Mouse (Mus musculus): ENCODE measurements around the gene Lrrfip1.

The Lrrfip1 gene

DNA sequence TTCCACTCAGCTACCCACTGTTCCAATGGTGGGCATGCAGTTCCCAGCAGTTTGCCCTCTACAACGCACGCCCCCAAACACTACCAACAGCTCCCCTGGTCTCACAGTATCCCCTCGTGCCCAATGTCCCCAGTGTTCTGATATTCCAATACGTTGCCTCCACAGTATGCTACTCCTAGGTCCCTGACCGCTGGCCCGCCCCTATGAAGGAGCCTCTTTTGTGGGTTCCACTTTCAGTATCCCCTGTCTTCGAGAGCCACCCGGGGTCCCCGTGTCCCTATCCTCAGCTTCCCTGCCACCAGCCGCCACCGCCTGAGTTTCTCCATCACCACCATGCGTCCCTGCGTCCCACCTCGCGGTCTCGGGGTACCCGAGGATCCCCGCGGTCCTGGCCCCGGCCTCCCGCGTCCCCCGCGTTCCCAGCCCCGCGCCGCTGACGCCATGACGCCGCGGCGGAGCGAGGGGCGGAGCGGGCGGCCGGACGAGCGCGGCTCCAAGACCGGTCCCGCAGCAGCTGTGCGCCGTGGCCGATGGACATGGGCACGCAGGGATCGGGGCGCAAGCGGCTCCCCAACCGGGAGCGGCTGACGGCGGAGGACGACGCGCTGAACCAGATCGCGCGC is at the start of gene Lrrfip1:
Lrrfip1 (plus strand) TSS at position 470 of the 623 bp plus-strand sequence.
- DNase-seq (ENCODE audit: low read depth, low spot score), result peak; percentile 31

DNA sequence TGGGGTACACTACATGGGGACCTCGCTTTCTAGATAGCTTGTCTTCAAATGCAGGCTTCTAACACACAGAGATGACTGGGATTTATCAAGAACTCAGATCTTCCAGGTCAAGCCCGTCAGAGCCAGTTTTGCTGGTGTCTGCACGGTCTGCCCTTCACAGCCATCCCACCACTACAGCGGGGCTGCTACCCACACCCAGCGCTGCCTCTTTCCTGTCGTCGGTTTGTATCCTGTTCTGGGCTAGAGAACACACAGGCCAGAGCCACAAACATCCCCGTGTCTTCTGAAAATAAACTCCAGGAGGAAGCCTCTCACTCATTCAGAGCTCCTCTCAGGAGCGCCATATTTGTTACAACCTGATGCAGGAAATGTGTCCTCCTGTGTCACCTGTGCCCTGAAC is 49.2 kb upstream of the Lrrfip1 start:
- no peak for DNase-seq (ENCODE audit: low read depth, low spot score)

DNA sequence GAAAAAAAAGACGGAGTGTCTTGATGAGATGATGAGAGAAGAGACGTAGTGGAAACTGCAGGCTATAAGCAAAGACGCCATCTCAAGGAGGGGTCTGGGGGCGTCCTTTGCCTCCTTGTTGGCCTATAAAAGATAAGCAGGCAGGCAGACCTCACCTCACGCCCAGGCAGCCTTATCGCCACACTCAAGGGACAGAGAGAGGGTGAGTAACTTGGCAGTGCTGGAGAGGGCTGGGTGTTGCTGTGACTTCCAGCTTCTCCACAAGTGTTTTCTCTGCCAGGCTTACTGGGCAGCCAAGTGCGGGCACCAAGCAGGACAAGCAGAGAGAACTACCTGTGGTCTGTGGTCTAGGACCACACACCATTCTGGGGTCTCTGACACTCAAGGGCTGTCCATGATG is 46.9 kb upstream of the Lrrfip1 start:
- no peak for DNase-seq (ENCODE audit: low read depth, low spot score)

DNA sequence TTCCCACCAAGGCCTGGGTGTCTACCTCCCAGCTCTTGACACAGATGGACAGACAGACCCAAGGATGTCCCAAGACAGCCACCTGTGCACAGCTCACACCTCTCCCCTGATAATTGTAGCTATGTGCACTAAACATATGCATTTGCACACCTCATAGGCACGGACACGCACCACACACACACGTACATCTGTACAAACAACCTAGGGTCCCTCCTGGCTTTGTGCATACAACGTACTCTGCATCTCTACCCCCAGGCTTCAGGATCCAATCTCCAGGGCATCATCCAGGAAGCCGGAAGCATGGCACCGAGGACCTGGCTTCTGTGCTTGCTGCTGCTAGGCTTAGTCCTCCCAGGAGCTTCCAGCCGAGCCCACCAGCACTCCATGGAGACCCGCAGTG is 45.7 kb upstream of the Lrrfip1 start, which contains the start of gene Prlh:
Prlh (plus strand) TSS at position 301 of the 400 bp plus-strand sequence.
- DNase-seq (ENCODE audit: low read depth, low spot score), result no peak

DNA sequence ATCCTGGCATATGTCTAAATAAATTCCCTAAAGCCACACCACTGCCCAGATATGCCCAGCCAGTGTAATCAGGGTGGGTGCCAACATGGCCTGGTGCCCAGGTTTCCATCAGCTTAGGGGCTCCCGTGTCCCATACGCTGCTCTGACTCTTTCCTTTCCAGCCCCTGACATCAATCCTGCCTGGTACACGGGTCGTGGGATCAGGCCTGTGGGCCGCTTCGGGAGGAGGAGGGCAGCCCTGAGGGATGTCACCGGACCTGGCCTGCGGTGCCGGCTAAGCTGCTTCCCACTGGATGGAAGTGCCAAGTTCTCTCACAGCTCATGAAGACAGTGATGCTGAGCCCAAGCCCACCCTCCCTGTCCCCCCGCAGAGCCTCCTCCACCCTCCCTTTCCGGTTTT is 44.8 kb upstream of the Lrrfip1 start:
- no peak for DNase-seq (ENCODE audit: low read depth, low spot score)

DNA sequence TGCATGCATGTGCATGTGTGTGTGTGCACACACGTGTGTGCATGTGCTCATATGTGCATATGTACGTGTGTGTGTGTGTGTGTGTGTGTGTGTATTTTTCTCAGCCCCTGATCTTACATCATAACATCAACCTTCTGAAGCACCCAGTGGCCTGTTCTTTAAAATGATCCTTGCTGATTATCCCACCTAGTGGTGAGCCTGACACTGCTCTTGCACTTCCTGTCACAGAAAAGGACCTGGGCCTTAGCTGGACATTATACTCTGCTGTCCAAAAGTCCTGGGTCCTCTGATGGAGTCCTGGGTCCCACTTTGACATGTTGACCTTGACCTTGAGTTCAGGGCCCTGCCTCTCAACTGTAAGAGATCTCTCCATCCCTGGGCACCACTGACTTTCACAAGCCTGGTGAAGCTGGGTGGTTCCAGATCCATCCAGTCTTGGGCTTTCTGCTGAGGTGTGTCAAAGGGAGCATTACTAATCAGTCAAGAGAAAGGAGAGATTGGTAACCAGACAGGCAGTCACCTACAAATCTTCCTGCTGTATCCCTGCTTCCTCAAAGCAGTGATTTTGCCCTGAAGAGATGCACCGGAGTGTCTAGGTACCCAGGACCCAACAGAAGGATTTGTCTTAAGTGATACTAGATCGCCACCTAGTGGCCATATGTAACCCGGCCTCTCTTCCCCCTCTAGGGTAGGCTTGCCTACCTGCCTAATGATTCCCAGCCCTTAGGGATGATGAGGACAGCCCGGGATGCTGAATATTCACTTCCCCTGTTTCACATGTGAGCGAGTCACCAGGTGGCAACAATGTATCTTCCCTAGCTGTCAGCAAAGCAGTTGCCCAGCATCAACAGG is 42.1 kb upstream of the Lrrfip1 start:
- DNase-seq (ENCODE audit: low read depth, low spot score), result peak; percentile 87

DNA sequence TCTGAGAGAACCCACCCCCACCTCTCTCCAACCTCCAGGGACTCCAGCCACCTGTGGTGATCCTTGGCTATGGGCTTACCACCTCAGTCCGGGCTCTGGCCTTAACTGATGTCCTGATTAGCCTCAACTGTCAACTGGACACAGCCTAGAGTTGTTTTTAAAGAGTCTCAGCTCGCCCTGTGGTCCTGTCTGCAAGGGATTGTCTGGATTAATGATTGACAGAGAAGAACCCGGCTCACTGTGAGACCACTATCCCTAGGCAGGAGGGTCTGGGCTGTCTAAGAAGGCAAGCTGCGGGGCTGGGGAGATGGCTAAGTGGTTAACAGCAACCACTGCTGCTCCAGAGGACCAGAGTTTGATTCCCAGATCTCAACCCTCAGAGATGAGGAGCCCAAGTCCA is 36.0 kb upstream of the Lrrfip1 start:
- no peak for DNase-seq (ENCODE audit: low read depth, low spot score)

DNA sequence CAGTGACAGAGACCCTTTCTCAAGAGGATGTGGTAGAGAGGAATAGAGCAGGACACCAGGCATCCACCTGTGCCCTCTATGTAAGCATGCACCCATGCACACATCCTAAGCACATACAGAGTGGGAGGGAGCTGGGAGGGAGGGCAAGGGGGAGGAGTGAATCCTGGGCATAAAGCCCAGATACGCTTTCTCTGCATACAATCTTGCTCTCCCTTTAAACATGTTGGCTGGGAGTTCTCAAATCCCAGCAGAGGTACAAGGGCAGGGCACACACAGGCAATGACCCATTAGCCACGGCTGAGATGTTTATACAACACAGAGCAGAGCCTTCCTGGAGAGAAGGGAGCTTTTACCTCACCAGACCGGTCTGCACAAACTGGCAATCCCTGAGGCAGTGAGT is 35.5 kb upstream of the Lrrfip1 start:
- no peak for DNase-seq (ENCODE audit: low read depth, low spot score)

DNA sequence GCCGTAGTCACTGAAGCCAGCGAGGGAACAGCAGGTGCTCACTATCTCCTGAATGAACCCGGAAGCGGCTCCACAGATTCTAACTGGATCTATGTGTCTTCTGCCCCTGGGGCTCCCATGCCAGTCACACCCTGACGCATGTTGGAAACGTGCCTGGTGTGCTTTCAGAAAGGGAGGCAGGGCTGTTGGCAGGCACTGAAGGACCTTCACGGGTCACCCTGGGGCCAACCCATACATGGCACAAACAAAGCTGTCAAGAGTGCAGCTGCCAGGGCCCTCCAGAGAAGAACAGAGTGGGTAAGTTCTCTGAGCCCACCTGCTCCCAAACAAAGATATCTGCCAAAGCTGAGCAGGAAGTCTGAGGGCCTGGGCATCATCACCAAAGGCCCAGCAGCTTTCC is 31.0 kb upstream of the Lrrfip1 start:
- no peak for DNase-seq (ENCODE audit: low read depth, low spot score)

DNA sequence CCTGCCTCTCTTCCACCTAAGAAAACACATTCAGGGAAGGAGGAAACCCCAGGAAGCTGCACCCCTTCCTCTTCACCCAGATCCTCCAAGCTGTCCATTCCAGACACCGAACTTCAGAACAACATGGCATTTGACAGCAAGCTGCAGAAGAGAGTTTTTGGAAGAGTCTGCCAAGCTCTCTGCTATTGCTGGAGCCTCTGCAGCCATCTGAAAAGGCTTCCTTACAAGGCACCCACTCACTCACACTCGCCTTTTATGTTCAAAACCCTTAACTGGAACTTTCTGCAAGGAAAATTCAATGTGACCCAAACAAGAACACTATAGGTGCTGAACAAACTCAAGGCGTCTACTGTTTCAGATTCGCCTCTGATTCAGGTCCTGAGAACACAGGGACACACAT is 29.9 kb upstream of the Lrrfip1 start:
- DNase-seq (ENCODE audit: low read depth, low spot score), result no peak

DNA sequence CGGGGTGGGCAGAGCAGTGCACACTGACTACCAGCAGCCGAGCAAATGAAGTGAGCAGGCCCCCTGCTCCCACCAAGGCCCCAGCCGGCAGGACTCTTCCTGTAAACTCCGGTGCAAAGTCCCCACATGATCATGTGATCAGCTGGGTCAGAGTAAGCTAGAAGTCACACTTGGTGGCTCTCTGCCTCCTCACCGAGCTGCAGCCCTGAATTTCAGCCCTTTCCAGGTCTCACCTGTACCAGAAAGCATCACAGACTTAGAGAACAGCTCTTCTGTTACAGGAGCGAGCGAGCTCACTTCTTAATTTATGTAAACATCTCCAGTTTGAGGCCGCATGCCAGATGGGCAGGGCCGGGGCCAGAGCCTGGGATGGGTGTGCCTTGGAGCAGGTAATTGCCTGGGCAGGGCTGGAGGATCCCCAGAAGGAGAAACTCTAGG is 29.2 kb upstream of the Lrrfip1 start, which contains the start of gene Rab17:
Rab17 (minus strand) TSS at position 315 of the 438 bp plus-strand sequence.
- no peak for DNase-seq (ENCODE audit: low read depth, low spot score)

DNA sequence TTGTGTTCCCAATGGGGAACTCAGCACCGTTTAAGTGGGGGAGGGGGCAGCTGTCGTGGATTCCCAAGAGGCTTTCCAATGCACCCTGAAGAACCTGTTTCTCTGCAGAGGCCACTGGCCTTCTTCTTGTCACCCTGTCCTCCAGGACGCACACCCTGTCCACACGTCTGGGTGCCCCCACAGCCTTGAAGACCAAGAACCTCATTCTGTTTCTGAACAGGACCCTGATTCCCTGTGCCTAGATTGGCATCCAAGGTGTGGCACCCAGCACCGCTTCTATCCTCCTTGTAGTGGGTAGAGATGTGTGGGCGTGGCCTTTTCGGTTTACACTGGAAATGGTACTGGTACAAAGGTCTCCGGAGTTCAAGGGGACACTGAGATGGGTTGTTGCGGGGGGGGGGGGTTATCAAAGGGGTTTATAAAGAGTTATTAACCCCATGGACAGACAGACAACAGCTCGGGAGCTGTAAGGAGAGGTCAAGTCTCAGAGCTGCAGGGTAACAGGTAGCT is 28.6 kb upstream of the Lrrfip1 start:
- no peak for DNase-seq (ENCODE audit: low read depth, low spot score)

DNA sequence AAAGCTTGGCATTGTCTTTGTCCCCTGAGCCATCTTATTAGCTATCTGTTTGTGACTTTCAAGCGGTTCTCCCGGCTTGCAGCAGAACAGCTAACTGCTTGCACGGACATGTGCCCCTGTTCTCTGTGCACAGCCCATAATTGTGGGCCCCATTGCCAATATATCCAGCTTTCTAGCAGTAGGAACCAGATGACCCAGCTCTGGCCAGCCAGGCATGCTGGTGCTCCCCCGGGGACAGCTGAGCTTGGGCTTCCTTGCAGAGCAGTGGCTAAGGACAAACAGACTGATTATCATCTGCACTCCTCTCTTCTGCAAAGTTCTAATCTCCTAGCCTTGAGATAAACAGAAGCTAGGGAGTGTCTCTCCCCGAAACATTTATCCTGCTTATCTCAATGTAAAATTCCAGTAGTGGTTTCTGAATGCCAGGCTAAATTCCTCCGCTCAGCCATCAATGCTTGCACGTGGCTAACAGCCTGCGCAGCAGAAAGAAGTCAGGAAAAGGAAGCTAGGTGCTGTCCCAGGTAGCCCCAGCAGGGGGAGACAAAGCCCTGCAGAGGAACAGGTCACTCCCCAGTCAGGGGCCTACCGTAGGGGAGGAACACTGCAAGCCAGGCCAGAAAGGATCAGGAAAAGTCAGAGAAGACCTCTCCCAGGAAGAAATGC is 25.5 kb upstream of the Lrrfip1 start:
- DNase-seq (ENCODE audit: low read depth, low spot score), result peak; percentile 95

DNA sequence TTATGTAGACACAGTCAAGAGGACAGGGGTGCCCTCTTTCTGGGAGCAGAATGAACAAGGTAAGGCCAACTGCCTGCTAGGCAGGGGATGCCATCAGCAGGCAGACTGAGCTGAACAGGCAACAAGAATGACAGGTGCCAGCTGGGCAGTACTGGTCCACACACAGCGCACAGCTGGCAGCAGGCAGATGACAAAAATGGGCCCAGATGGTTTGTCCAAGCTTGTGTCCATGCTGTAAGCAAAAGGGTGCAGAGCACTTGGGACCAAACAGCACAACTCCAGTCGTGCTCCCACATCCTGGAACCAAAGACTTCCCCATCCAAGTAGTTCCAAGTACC is 25.0 kb upstream of the Lrrfip1 start:
- DNase-seq (ENCODE audit: low read depth, low spot score), result no peak

DNA sequence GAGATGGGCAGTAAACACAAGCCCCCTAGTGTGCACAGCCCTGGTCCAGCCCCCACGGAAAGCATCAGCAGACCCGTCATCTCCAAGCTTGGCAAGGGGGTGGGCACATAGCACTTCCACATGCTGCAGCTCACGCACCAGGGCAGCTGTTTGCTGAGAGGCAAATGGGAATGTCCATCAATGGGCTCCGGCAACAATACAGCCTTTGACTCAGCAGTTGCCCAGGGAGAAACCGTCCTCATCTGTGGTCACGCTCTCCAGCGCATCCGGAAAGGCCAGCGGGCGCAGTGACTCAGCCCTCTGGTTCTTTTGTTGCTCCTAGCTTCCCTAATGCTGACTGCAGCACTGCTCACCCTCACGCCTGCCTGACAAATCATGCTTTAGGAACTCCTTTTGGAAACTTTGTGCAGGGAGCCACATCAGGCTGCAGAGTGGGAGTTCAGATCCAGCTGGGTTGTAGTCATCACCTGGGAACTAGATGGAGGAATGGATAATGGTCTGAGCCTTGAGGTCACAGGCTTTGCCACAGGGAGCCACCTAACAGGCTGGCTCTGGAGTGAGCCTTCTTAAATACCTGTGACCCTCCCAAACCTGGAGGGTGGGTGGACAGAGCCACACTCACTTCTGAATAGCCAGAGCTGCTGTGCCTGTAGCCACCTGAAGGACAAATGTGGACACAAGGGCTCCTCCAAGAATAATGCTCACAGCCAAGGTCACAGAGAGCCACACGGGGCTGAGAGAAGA is 23.5 kb upstream of the Lrrfip1 start:
- DNase-seq (ENCODE audit: low read depth, low spot score), result no peak

DNA sequence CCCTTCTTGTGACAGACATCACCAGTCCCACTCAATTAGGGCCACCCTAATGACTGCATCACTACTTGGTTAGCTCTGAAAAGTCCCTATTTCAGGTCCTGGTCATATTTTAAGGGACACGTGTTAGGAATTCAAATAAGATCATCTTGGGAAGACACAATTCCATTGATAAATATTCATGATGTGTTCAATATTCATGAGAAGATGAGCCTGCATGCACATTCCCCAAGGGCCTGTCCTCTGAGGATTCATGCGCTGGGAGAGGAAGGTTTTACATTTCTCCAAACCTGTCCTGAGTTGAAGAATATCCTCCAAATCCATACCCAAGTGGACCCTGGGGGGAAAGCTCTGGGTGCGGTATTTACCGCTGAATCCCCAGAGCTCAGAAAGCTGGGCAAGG is 22.6 kb upstream of the Lrrfip1 start:
- DNase-seq (ENCODE audit: low read depth, low spot score), result no peak

DNA sequence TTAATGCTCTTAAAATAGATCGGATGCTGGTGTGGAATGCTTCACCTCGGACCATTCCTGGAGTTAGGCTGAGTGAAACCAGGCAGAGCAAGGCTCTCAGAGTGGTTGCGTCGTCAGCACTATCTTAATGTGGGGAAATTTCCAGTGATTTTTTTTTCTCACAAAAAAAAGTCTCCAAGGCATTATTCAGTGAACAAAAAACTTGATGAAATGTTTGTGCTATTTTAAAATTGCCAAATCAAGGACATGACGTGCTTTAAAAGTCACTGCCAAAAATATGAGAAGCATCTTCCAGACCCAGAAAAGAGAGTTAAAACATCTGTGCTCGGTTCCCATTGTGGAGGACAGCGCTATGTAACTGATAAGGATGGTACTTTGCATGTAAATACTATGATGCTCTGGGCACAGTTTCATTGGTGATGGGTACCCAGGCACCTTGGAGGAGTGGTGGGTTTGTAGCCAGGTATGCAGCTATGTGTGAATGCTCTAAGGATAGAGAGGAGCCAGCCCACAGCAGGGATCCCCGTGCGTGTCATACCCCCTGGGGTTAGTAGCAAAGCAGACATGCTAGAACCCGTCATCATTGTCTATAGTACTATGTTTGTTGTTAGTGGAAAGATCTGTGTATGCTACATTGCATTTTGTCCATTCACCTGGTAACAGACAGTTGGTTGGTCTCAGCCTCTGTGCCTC is 17.8 kb upstream of the Lrrfip1 start:
- no peak for DNase-seq (ENCODE audit: low read depth, low spot score)

DNA sequence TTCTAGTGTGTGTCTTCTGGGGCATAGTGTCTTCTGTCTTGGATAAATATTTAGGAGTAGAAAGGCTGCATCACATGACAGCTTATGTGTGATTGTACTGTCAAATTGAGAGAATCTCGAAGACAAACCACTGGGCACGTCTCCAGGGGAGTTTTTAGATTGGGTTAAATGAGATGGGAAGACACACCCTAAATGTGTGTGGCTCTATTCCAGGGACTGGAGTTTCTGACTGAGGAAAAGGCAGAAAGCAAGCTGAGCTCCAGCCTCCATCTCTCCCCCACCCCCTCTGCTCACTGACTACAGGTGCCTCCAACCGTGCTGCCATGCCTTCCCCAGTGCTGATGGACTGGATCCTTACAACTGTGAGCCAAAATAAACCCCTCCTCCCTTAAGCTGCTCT is 17.2 kb upstream of the Lrrfip1 start:
- DNase-seq (ENCODE audit: low read depth, low spot score), result no peak

DNA sequence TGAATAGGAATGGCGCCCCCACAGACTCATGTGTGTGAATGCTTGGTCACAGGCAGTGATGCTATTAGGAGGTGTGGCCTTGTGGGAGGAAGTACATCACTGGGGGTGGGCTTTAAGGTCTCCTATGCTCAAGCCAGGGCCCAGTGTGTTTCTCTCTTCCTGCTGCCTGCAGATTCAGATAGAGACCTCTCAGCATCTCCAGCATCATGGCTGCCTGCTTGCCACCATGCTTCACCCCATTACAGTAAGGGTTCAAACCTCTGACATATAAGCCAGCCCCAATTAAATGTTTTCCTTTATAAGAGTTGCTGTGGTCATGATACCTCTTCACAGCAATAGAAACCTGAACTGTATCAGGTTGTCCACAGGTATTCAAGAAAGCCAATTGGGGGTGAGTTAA is 2.6 kb upstream of the Lrrfip1 start:
- DNase-seq (ENCODE audit: low read depth, low spot score), result no peak

DNA sequence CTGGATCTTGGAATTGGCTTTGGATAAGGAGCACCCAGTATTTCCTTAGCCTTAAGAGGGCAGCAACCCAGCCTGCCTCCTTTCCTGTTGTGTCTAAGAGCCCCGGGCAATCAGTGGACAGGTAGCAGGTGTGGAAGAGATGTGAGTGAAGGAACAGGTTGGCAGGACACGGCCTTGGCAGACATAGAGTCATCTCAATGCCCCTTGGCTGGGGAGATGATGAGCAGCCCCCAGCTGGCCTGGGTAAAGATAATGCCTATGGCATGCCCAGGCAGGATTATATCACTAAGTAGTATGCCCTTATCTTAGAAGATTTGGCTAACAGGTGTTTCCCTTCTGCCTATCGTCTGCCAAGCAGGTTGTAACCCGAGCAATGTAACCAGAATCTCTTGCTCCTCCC is 1.4 kb upstream of the Lrrfip1 start:
- no peak for DNase-seq (ENCODE audit: low read depth, low spot score)

DNA sequence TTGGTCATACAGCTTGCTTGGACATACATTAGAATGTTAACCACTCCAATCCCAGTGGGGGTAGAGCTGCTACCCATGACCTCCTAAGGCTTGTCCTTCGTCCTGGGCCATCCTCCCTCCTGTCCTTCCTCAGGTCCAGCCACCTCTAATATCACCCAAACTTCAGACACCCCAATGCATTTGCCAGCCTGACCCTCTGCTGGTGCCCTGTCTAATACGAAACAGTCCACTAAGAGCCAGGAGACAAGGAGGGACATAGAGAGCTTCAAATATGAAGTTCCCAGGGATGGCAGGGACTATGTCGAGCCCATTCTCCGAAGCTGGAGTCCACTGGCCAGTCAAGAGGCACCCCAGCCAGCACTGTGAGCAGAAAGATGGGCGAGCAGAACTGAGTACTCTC is 896 bp upstream of the Lrrfip1 start:
- no peak for DNase-seq (ENCODE audit: low read depth, low spot score)
